Mouse (Mus musculus): ENCODE results near the gene Calml4.

The Calml4 gene

DNA sequence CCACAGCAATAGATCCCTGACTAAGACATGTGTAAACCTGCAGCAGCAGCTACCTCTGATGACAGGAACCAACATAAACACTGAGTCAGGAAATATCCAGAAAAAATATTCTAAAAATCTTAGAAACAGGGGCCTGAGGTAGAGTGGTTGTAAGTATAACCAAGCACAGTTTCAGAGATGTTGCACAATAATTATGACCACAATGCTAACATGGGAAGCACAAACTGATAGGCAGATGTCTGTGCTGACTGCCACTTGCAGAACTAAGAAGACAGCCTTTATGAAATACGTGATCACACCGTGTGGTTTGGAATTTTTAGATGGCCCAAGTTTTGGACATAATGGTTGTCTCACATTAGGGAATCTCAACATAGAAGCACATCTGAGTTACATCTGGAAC, 46.0 kb downstream of the Calml4 start:
- DNase-seq (ENCODE audit: low spot score), result no peak

- no peak for DNase-seq (ENCODE audit: low spot score)
Measured at GRCm38 (mm10) chr9:62905039-62905438, 47.2 kb downstream of the Calml4 start.

DNA sequence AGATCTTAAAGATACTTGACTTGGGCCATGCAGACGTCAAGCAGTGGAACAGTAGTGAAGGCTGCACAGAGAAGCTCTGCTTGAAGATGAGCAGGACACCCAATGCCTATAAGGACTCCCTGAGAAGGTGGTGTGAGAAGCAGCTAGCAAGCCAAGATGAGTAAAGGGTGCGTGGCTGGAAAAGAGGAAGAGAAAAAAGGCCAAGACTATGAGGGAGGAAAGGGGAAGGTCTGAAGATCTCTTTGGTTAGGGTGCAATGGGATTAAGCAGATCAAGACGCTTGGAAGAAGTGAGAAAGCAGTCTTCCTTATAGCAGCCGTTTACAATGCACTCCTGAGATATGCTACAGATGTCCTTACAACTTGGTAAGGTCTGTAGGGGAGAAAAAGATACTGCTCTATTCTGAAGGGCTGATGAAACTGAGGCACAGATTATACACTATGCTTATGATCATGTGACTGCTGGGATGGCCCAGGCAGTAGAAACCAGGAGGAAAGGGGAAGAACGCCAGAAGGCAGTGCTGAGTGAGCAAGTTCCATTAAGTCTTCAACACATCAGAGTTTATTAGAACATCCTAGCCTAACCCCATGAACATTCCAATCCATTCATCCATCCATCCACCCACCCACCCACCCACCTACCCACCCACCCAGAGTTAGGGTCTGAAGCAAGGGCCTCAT, 55.6 kb downstream of the Calml4 start:
- no peak for DNase-seq (ENCODE audit: low spot score)

DNA sequence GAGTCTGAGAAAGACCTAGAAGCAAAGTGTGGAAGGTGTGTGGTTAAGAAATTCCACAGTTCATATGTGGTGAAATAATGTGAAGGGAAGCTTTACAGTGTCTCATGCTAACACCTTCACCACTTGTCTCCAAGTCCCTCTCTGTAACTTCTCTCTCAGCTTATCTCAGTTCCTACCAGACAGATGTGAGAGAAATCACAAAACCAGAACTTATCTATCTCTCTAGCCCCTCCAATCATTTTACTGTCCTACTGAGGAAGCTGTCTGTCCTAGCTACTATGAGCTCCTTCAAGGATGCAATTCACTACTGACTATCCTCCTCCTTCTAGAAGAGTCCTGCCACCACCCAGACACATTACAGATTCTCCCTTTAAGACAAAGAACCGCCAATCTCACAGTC, 59.2 kb downstream of the Calml4 start:
- DNase-seq (ENCODE audit: low spot score), result no peak

DNA sequence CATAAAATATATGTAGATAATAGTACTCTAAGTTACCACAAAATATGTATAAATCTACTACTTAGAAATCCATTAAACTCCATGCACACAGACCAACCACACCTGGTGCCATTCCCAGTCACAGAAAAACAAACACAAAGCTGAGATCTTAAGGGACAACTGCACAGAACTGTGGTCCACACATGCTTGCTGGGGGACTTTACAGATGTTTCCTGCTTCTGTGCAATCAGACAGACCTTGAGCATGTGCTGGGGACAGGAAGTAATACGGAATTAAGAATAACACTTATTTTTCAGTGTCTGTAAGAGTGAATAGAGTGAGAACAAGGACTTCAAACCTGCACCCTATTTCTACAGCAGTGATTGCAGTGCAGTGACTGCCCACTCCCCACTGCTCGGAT, 63.0 kb downstream of the Calml4 start:
- no peak for DNase-seq (ENCODE audit: low spot score)

DNA sequence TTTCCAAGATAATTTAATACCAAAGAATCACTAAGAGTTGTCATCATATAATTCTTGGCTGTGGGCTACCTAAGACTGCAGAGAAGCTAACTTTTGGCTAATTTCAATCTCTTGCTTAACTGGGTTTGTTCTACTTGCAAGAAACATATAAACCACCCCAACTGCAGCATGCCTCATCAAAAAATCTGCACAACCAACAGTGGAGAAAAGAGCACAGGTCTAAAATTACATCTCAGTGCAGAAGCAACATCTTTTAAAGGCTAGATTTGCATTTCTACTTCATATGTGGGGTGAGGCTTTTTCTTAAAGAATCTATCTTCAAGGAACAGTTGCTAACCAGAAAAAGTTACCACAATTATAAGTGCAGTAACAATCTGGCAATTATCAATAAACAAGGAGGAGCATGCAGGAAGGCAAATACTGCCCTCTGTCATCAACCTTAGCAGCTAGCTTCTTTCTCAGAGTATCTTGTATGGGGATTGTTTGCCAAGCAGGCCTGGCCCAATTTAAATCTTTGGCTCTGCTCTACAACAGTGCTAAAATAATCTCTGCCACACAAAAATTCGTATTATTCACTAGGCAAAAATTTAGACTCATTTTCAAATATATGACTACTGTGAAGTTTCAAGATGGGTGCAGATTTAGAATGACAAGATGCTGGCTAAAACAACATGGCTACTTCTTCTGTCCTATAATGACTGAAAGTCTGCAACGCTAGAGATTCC, 67.2 kb downstream of the Calml4 start:
- no peak for DNase-seq (ENCODE audit: low spot score)

Measured in lung, postnatal 25 days (tissue).